Mouse (Mus musculus) bone marrow, adult 2 months (tissue): Measurements from ENCODE around the gene Dnttip1. TPM values are rescaled to one million over a fixed set of nuclear protein-coding genes. Genes with fewer than 3 reads are reported as not detected.

Source experiments
- H3K27ac ChIP-seq: fragments of 200-500 bp; 2 replicates; pipeline ENCODE4 v1.5.1; 2012; ENCODE audit warnings: low read depth, mild to moderate bottlenecking, control low read depth, inconsistent platforms, low read length; ENCODE audit not compliant: control insufficient read depth, poor library complexity, insufficient read depth
- H3K4me1 ChIP-seq: fragments of 200-500 bp; 2 replicates; pipeline ENCODE4 v1.6.1; 2011; ENCODE audit warnings: low read length; ENCODE audit not compliant: control insufficient read depth, insufficient read depth
- H3K4me3 ChIP-seq: fragments of 200-500 bp; replicated peaks from 2 replicates; pipeline ENCODE3; 2011; ENCODE audit warnings: mild to moderate bottlenecking, low read depth, low read length, control low read depth; ENCODE audit not compliant: control insufficient read depth
- CTCF ChIP-seq: fragments of 200-500 bp; IDR thresholded peaks from 2 replicates; pipeline ENCODE4 v1.5.1; 2011; ENCODE audit warnings: low read length, control low read depth; ENCODE audit not compliant: control insufficient read depth, insufficient read depth
- POLR2A ChIP-seq: fragments of 200-500 bp; IDR thresholded peaks from 2 replicates; pipeline ENCODE4 v1.6.1; 2011; ENCODE audit warnings: low read depth, mild to moderate bottlenecking, control low read depth, low read length, borderline replicate concordance; ENCODE audit not compliant: control insufficient read depth
- WGBS: fragments of 180-500 bp; shearing (Covaris S2); methylation state at CpG from one replicate; pipeline ENCODE4 v1.1.7; 2018; 5-methylcytosine and 5-hydroxymethylcytosine counted together
- polyA plus RNA-seq: library from polyadenylated mRNA; stranded (reverse); fragments of >200 nt; gene quantifications from 2 replicates; pipeline ENCODE4 v1.2.4, GENCODE M21; 2011; ENCODE audit warnings: low replicate concordance; ENCODE audit not compliant: missing spikeins, insufficient read depth, insufficient read length

Dnttip1 gene
- polyA plus RNA-seq, 1 experiment = 47.6 TPM

DNA sequence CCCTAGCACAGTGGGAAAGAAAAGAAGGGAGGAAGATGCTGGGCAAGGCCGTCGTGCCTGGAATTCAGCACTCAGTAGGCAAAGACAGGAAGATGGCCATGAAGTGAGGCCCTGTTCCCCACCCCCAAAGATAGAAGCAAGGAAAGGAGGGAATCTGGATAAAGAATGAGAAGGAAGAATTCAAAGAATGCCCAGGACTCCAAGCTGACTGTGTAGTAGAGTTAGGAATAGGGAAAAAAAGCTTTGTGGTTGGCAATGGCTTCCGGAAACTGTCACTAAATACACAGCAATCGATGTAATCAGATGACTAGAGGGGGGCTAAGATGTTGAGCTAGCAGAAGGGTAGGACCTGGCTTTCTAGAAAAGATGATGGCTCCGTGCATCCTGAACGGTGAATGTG, 71.4 kb downstream of the Dnttip1 start:
- 88% methylated on average over 6 of the region's 6 CpGs for WGBS
- Histone ChIP-seq H3K4me3 (no peak overlapping the region), H3K27ac (no peak overlapping the region), H3K4me1 (peaks cover 4% of the 10 kb centered on the region)
- TF ChIP-seq POLR2A = no peak
- no peak for TF ChIP-seq CTCF

GRCm38 (mm10) chr2:164817703-164818102, 71.9 kb downstream of the Dnttip1 start:
- Histone ChIP-seq H3K4me3 (no peak overlapping the region), H3K27ac (no peak overlapping the region), H3K4me1 (peaks cover 4% of the 10 kb centered on the region)
- no peak for TF ChIP-seq POLR2A
- no peak for TF ChIP-seq CTCF
- WGBS = 88% methylated on average over 5 of the region's 5 CpGs

Other genes starting within 250 kb of the Dnttip1 start
- gene Pigt, start 248.5 kb upstream of the Dnttip1 start, polyA plus RNA-seq = 27.8 and 39.1 TPM in 2 replicates
- gene Wfdc2, start 183.6 kb upstream of the Dnttip1 start, polyA plus RNA-seq = 2.8 TPM in 1 of 2 replicates, not detected in the other
- not detected in 2 replicates for gene Spint3, start 172.5 kb upstream of the Dnttip1 start, polyA plus RNA-seq
- not detected in 2 replicates for gene Wfdc6a, start 160.5 kb upstream of the Dnttip1 start, polyA plus RNA-seq
- not detected in 2 replicates for gene Eppin, start 152.4 kb upstream of the Dnttip1 start, polyA plus RNA-seq
- not detected in 2 replicates for gene Wfdc6b, start 132.5 kb upstream of the Dnttip1 start, polyA plus RNA-seq
- gene Wfdc8, start 132.4 kb upstream of the Dnttip1 start, polyA plus RNA-seq = not detected in 2 replicates
- not detected in 2 replicates for gene Wfdc16, start 107.2 kb upstream of the Dnttip1 start, polyA plus RNA-seq
- not detected in 2 replicates for gene Wfdc10, start 89.9 kb upstream of the Dnttip1 start, polyA plus RNA-seq
- gene Wfdc9, start 89.4 kb upstream of the Dnttip1 start, polyA plus RNA-seq = not detected in 2 replicates
- gene Wfdc11, start 71.9 kb upstream of the Dnttip1 start, polyA plus RNA-seq = not detected in 2 replicates
- gene Wfdc13, start 60.9 kb upstream of the Dnttip1 start, polyA plus RNA-seq = not detected in 2 replicates
- gene Spint4, start 47.5 kb upstream of the Dnttip1 start, polyA plus RNA-seq = not detected in 2 replicates
- gene Spint5, start 30.7 kb upstream of the Dnttip1 start, polyA plus RNA-seq = not detected in 2 replicates
- 2.1 and 2.2 TPM in 2 replicates for gene Wfdc3, start 52 bp upstream of the Dnttip1 start, polyA plus RNA-seq
- gene Ube2c, start 23.9 kb downstream of the Dnttip1 start, polyA plus RNA-seq = 261 and 459 TPM in 2 replicates
- 9.6 and 12.2 TPM in 2 replicates for gene Tnnc2, start 34.0 kb downstream of the Dnttip1 start, polyA plus RNA-seq
- gene Snx21, start 39.8 kb downstream of the Dnttip1 start, polyA plus RNA-seq = 2.3 and 5.8 TPM in 2 replicates
- 16.5 and 36.5 TPM in 2 replicates for gene Acot8, start 58.9 kb downstream of the Dnttip1 start, polyA plus RNA-seq
- 3.4 and 4.4 TPM in 2 replicates for gene Zswim3, start 59.1 kb downstream of the Dnttip1 start, polyA plus RNA-seq
- 2.1 and 3.7 TPM in 2 replicates for gene Zswim1, start 76.7 kb downstream of the Dnttip1 start, polyA plus RNA-seq
- not detected in 2 replicates for gene Spata25, start 82.6 kb downstream of the Dnttip1 start, polyA plus RNA-seq
- gene Ctsa, start 86.9 kb downstream of the Dnttip1 start, polyA plus RNA-seq = 61.0 and 109 TPM in 2 replicates
- gene Neurl2, start 87.5 kb downstream of the Dnttip1 start, polyA plus RNA-seq = 0.97 TPM in 1 of 2 replicates, not detected in the other
- gene Pltp, start 111.7 kb downstream of the Dnttip1 start, polyA plus RNA-seq = 2.4 and 6.5 TPM in 2 replicates
- 24.8 and 31.6 TPM in 2 replicates for gene Pcif1, start 133.3 kb downstream of the Dnttip1 start, polyA plus RNA-seq
- 17.1 and 35.2 TPM in 2 replicates for gene Zfp335, start 165.8 kb downstream of the Dnttip1 start, polyA plus RNA-seq
- 173 and 363 TPM in 2 replicates for gene Mmp9, start 194.8 kb downstream of the Dnttip1 start, polyA plus RNA-seq
- 3.6 and 5.1 TPM in 2 replicates for gene Slc12a5, start 214.8 kb downstream of the Dnttip1 start, polyA plus RNA-seq